Mouse (Mus musculus): ENCODE measurements around the gene Bloc1s3. TPM values are rescaled to one million over a fixed set of nuclear protein-coding genes. Genes with fewer than 3 reads are reported as not detected.
A peak's percentile ranks its signal among the peaks of the same experiment; 100 is the strongest.

The Bloc1s3 gene
- polyA plus RNA-seq, 1 experiment from 2014 or later: 4.3 TPM

DNA sequence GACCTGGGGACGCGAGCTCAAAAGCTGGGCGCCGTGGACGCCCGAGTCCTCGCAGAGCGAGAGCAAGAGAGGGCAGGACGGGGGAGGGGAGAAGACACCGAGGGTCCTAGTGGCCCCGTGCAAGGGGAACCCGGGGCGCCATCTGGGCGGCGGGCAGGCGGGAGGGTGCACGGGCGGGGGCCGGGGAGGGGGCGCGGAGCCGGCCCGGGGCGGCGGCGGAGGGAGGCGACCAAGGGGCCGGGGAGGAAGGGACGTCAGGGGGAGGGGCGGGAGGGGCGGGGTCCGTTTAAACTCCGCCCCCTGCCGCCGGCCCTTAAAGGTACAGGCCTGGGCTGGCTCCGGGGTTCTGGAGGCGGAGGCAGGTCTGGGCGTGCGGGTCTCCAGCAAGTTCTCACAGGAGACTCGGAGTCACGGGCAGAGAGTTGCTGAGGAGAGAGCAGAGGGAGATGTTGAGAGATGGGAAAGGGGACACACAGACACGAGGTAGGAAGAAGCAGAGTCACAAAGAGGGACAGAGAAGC, 49.5 kb downstream of the Bloc1s3 start, which contains the start of gene Mark4:
Gene Mark4, minus strand, starts transcription at position 231 of the 521 bp plus-strand sequence.
- peaks cover 31% of the 10 kb centered on the region for H3K4me1 ChIP-seq
- H3K36me3 ChIP-seq: peaks cover 9% of the 10 kb centered on the region; the same call in 1 of the 2 replicates
- peaks cover 14% of the 10 kb centered on the region for H3K27me3 ChIP-seq
- WGBS: 1% methylated on average over 12 of the region's 42 CpGs
- H3K4me3 ChIP-seq: peak within 1 kb of the TSS; percentile 98
- peak; percentile 81 for ATAC-seq (ENCODE audit: low FRiP score, low read depth)
- H3K4me2 ChIP-seq (replicated peaks): peak within 1 kb of the TSS; percentile 95
- no peaks in the 10 kb centered on the region for H3K9me3 ChIP-seq
- H3K27ac ChIP-seq (replicated peaks): peak within 1 kb of the TSS; percentile 83
- H3K9ac ChIP-seq (replicated peaks): peak within 1 kb of the TSS; percentile 84

DNA sequence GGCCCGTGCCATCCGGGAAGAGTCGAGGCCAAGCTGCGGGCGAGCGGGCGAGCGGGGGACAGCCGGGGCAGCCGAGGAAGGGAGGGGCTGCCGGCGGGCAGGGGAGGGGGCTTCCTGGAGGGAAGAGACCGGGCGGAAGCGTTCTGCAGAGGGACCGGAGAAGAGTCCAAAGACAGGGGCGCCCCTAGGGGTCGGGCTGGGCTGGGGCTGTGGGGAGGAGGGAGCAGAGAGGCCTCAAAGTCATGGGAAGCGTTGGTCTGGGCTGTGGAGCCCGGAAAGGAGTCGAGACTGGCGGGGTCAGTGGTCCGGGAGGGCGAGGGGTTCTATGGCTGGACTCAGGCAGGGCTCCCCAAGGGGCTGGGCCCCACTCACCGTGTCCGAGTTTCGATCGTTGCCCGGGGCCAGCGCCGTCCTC, 50.1 kb downstream of the Bloc1s3 start:
- WGBS: 0% methylated on average over 28 of the region's 31 CpGs
- peak; percentile 78 for ATAC-seq (ENCODE audit: low FRiP score, low read depth)

DNA sequence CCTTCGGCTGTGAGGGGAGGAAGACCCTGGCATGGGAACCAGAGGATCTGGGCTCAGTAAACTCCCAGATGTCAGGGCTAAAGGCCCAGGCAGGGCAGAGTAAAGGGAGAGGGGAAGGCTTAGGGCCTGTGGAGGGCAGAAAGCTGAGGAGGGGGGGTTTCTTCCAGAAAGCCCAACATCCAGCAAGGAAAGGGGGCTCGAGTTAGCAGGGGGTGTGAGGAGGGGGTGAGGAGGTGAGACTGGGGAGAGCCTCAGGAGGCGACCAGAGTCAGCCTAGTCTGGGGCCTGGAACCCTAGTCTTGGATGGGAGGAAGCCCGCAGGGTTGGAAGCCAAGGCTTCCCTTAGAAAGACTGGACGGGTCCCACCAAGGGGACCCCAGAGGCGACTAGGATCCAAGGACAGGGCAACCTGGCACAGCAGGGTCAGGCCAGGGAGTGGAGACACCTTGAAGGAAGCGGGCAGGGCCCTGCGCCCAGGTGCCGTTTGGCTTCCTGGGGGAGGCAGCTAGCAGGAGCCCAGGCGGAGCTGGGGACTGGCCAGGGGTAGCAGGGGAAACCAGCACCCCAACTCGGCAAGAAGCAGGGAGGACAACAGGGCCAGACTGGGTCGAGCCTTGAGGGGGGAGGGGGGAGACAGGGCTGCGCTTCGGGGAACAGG, 50.6 kb downstream of the Bloc1s3 start:
- peaks cover 11% of the 10 kb centered on the region; the same call in 1 of the 2 replicates for H3K36me3 ChIP-seq
- ATAC-seq (ENCODE audit: low FRiP score, low read depth): peak; percentile 24; the same call in 1 of the 2 replicates
- WGBS: 10% methylated on average over 14 of the region's 14 CpGs

More for the DNA sequence above, 50.1 kb downstream of the Bloc1s3 start:
- Histone ChIP-seq H3K9me3 (no peaks in the 10 kb centered on the region), H3K27me3 (peaks cover 8% of the 10 kb centered on the region), H3K27ac (replicated peaks) (peak overlapping the region; percentile 83), H3K4me2 (replicated peaks) (peak overlapping the region; percentile 95), H3K36me3 (peaks cover 9% of the 10 kb centered on the region; the same call in 1 of the 2 replicates), H3K4me3 (peak overlapping the region; percentile 98), H3K9ac (replicated peaks) (peak overlapping the region; percentile 84), H3K4me1 (peaks cover 31% of the 10 kb centered on the region)

DNA sequence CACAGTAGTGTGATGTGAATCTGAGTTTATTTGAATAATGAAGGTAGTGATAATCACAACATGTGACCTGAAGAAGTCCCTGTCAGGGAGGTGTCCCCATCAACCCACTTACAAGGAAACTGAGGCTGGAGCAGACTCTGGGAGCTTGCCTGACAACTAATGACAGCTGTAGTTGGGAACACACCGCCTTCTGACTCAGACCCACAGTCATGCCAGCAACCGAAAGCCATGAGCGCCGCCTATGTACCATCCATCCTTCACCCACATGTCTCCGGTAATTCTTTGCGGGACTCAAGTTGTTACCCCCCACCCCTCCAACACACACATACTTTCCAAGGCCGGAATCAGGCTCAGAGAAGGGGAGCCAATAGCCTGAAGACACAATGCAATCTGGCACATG, 51.5 kb downstream of the Bloc1s3 start:
- Histone ChIP-seq H3K9me3 (no peaks in the 10 kb centered on the region; the same call in 1 of the 2 replicates), H3K36me3 (peaks cover 20% of the 10 kb centered on the region), H3K27ac (replicated peaks) (no peak overlapping the region), H3K4me3 (no peak overlapping the region; the same call in 1 of the 2 replicates), H3K4me1 (peaks cover 29% of the 10 kb centered on the region), H3K4me2 (replicated peaks) (peak overlapping the region; percentile 95), H3K9ac (replicated peaks) (peak overlapping the region; percentile 84; the same call in 1 of the 2 replicates), H3K27me3 (no peaks in the 10 kb centered on the region; the same call in 1 of the 2 replicates)
- no peak for ATAC-seq (ENCODE audit: low FRiP score, low read depth)
- WGBS: 97% methylated on average over 7 of the region's 7 CpGs

More for the DNA sequence above, 50.6 kb downstream of the Bloc1s3 start:
- H3K9me3 ChIP-seq: no peaks in the 10 kb centered on the region
- peaks cover 31% of the 10 kb centered on the region for H3K4me1 ChIP-seq
- peak overlapping the region; percentile 83 for H3K27ac ChIP-seq (replicated peaks)
- peak overlapping the region; percentile 84 for H3K9ac ChIP-seq (replicated peaks)
- peak overlapping the region; percentile 95 for H3K4me2 ChIP-seq (replicated peaks)
- peak overlapping the region; percentile 98 for H3K4me3 ChIP-seq
- H3K27me3 ChIP-seq: peaks cover 3% of the 10 kb centered on the region

- Histone ChIP-seq H3K9me3 (no peaks in the 10 kb centered on the region; the same call in 1 of the 2 replicates), H3K4me2 (replicated peaks) (no peak overlapping the region), H3K9ac (replicated peaks) (no peak overlapping the region), H3K36me3 (peaks cover 27% of the 10 kb centered on the region), H3K4me3 (no peak overlapping the region), H3K4me1 (peaks cover 29% of the 10 kb centered on the region), H3K27me3 (no peaks in the 10 kb centered on the region; the same call in 1 of the 2 replicates), H3K27ac (replicated peaks) (no peak overlapping the region)
- no peak for ATAC-seq (ENCODE audit: low FRiP score, low read depth)
- WGBS: 74% methylated on average over 11 of the region's 11 CpGs
Observed at GRCm38 (mm10) chr7:19455819-19456495, 52.2 kb downstream of the Bloc1s3 start.

- no peak for ATAC-seq (ENCODE audit: low FRiP score, low read depth)
- Histone ChIP-seq H3K4me2 (replicated peaks) (no peak overlapping the region), H3K9me3 (no peaks in the 10 kb centered on the region; the same call in 1 of the 2 replicates), H3K4me1 (peaks cover 29% of the 10 kb centered on the region), H3K4me3 (no peak overlapping the region), H3K9ac (replicated peaks) (no peak overlapping the region), H3K27me3 (no peaks in the 10 kb centered on the region), H3K36me3 (peaks cover 35% of the 10 kb centered on the region), H3K27ac (replicated peaks) (no peak overlapping the region)
- WGBS: 93% methylated on average over 4 of the region's 4 CpGs
Observed at GRCm38 (mm10) chr7:19455186-19455585, 53.0 kb downstream of the Bloc1s3 start.

Other genes with a start within 250 kb of the Bloc1s3 start
- 44.9 and 47.1 TPM in 2 replicates for gene Vasp, start 236.6 kb downstream of the Bloc1s3 start, polyA plus RNA-seq (2016; fragmentation: Nextera tagmentation; extraction: Ambion mirVana)
- gene Ppm1n, start 228.3 kb downstream of the Bloc1s3 start, polyA plus RNA-seq (2016; fragmentation: Nextera tagmentation; extraction: Ambion mirVana): 0.20 and 0.32 TPM in 2 replicates
- 74.6 and 79.7 TPM in 2 replicates for gene Rtn2, start 225.7 kb downstream of the Bloc1s3 start, polyA plus RNA-seq (2016; fragmentation: Nextera tagmentation; extraction: Ambion mirVana)
- gene Fosb, start 198.3 kb downstream of the Bloc1s3 start, polyA plus RNA-seq (2016; fragmentation: Nextera tagmentation; extraction: Ambion mirVana): 0.20 TPM in 1 of 2 replicates, not detected in the other
- 103 and 114 TPM in 2 replicates for gene Ercc1, start 163.6 kb downstream of the Bloc1s3 start, polyA plus RNA-seq (2016; fragmentation: Nextera tagmentation; extraction: Ambion mirVana)
- 19.1 and 20.6 TPM in 2 replicates for gene Cd3eap, start 148.9 kb downstream of the Bloc1s3 start, polyA plus RNA-seq (2016; fragmentation: Nextera tagmentation; extraction: Ambion mirVana)
- 3.6 and 4.1 TPM in 2 replicates for gene Ppp1r13l, start 148.6 kb downstream of the Bloc1s3 start, polyA plus RNA-seq (2016; fragmentation: Nextera tagmentation; extraction: Ambion mirVana)
- 27.5 and 30.3 TPM in 2 replicates for gene Ercc2, start 126.4 kb downstream of the Bloc1s3 start, polyA plus RNA-seq (2016; fragmentation: Nextera tagmentation; extraction: Ambion mirVana)
- gene Klc3, start 104.3 kb downstream of the Bloc1s3 start, polyA plus RNA-seq (2016; fragmentation: Nextera tagmentation; extraction: Ambion mirVana): 1.1 and 2.7 TPM in 2 replicates
- 0.12 TPM in 1 of 2 replicates, not detected in the other for gene Ckm, start 103.6 kb downstream of the Bloc1s3 start, polyA plus RNA-seq (2016; fragmentation: Nextera tagmentation; extraction: Ambion mirVana)
- gene Mark4, start 49.5 kb downstream of the Bloc1s3 start, polyA plus RNA-seq (2016; fragmentation: Nextera tagmentation; extraction: Ambion mirVana): 16.4 and 20.9 TPM in 2 replicates
- gene Exoc3l2, start 45.0 kb downstream of the Bloc1s3 start, polyA plus RNA-seq (2016; fragmentation: Nextera tagmentation; extraction: Ambion mirVana): 0.42 and 0.61 TPM in 2 replicates
- 41.5 and 41.7 TPM in 2 replicates for gene Trappc6a, start within 50 bp of the Bloc1s3 start, polyA plus RNA-seq (2016; fragmentation: Nextera tagmentation; extraction: Ambion mirVana)
- 0.06 TPM in 1 of 2 replicates, not detected in the other for gene Nkpd1, start 9.5 kb upstream of the Bloc1s3 start, polyA plus RNA-seq (2016; fragmentation: Nextera tagmentation; extraction: Ambion mirVana)
- 37.2 and 38.8 TPM in 2 replicates for gene Ppp1r37, start 54.7 kb upstream of the Bloc1s3 start, polyA plus RNA-seq (2016; fragmentation: Nextera tagmentation; extraction: Ambion mirVana)
- 0.14 and 0.27 TPM in 2 replicates for gene Zfp296, start 68.9 kb upstream of the Bloc1s3 start, polyA plus RNA-seq (2016; fragmentation: Nextera tagmentation; extraction: Ambion mirVana)
- gene Gemin7, start 69.2 kb upstream of the Bloc1s3 start, polyA plus RNA-seq (2016; fragmentation: Nextera tagmentation; extraction: Ambion mirVana): 129 and 132 TPM in 2 replicates
- gene Clasrp, start 96.1 kb upstream of the Bloc1s3 start, polyA plus RNA-seq (2016; fragmentation: Nextera tagmentation; extraction: Ambion mirVana): 71.7 and 74.3 TPM in 2 replicates
- 4.2 and 4.9 TPM in 2 replicates for gene Relb, start 121.1 kb upstream of the Bloc1s3 start, polyA plus RNA-seq (2016; fragmentation: Nextera tagmentation; extraction: Ambion mirVana)
- 103 and 106 TPM in 2 replicates for gene Clptm1, start 156.7 kb upstream of the Bloc1s3 start, polyA plus RNA-seq (2016; fragmentation: Nextera tagmentation; extraction: Ambion mirVana)
- 0.45 TPM in 1 of 2 replicates, not detected in the other for gene Apoc2, start 169.6 kb upstream of the Bloc1s3 start, polyA plus RNA-seq (2016; fragmentation: Nextera tagmentation; extraction: Ambion mirVana)
- gene Gm44805, start 173.1 kb upstream of the Bloc1s3 start, polyA plus RNA-seq (2016; fragmentation: Nextera tagmentation; extraction: Ambion mirVana): not detected in 2 replicates
- 0.08 TPM in 1 of 2 replicates, not detected in the other for gene Apoc4, start 173.1 kb upstream of the Bloc1s3 start, polyA plus RNA-seq (2016; fragmentation: Nextera tagmentation; extraction: Ambion mirVana)
- 1.3 and 1.8 TPM in 2 replicates for gene Apoc1, start 184.3 kb upstream of the Bloc1s3 start, polyA plus RNA-seq (2016; fragmentation: Nextera tagmentation; extraction: Ambion mirVana)
- 203 and 260 TPM in 2 replicates for gene Apoe, start 190.8 kb upstream of the Bloc1s3 start, polyA plus RNA-seq (2016; fragmentation: Nextera tagmentation; extraction: Ambion mirVana)
- 148 and 152 TPM in 2 replicates for gene Tomm40, start 207.1 kb upstream of the Bloc1s3 start, polyA plus RNA-seq (2016; fragmentation: Nextera tagmentation; extraction: Ambion mirVana)
- gene Nectin2, start 242.1 kb upstream of the Bloc1s3 start, polyA plus RNA-seq (2016; fragmentation: Nextera tagmentation; extraction: Ambion mirVana): 46.7 and 53.3 TPM in 2 replicates